Mouse (Mus musculus) embryo, embryonic 10 days (tissue): ENCODE measurements around the gene Syt3.

ENCODE experiments used
- DNase-seq: peaks from one replicate; pipeline ENCODE4 v3.0.0-alpha.2; 2015; ENCODE audit warnings: low spot score

Syt3 gene

GRCm38 (mm10) chr7:44446070-44446855 lies 62.4 kb downstream of the Syt3 start:
- DNase-seq, result no peak
